Mouse (Mus musculus) lung, adult 2 months (tissue): ENCODE results near the gene 4931429L15Rik. TPM values are rescaled to one million over a fixed set of nuclear protein-coding genes. Genes with fewer than 3 reads are reported as not detected.
"Not testable (repeated sequence)": the region's sequence is repeated elsewhere in the genome, so short reads cannot be mapped to it uniquely, and the experiment has no call there.

Experiments used
- DNase-seq: peaks from one replicate; pipeline ENCODE4 v3.0.0; 2022
- H3K4me1 ChIP-seq: fragments of 200-500 bp; 2 replicates; pipeline ENCODE4 v1.6.1; 2011; ENCODE audit warnings: low read length; ENCODE audit not compliant: control insufficient read depth, insufficient read depth
- H3K4me3 ChIP-seq: fragments of 200-500 bp; replicated peaks from 2 replicates; pipeline ENCODE3; 2011; ENCODE audit warnings: low read depth, mild to moderate bottlenecking, control low read depth, low read length; ENCODE audit errors: extremely low read depth
- CTCF ChIP-seq: fragments of 200-500 bp; IDR thresholded peaks from 2 replicates; pipeline ENCODE4 v1.5.1; 2011; ENCODE audit warnings: mild to moderate bottlenecking, low read length, control low read depth; ENCODE audit not compliant: insufficient read depth
- POLR2A ChIP-seq: fragments of 200-500 bp; IDR thresholded peaks from 2 replicates; pipeline ENCODE4 v1.6.1; 2011; ENCODE audit warnings: low read depth, mild to moderate bottlenecking, control low read depth, low read length, borderline replicate concordance; ENCODE audit errors: extremely low read depth
- WGBS: fragments of 180-500 bp; shearing (Covaris S2); methylation state at CpG from one replicate; pipeline ENCODE4 v1.1.7; 2018; 5-methylcytosine and 5-hydroxymethylcytosine counted together
- polyA plus RNA-seq: library from polyadenylated mRNA; depleted of rRNA; stranded (reverse); fragments of >200 nt; gene quantifications from 2 replicates; pipeline ENCODE4 v1.2.3, GENCODE M21; 2012; rRNA removed

Gene 4931429L15Rik
- not detected in 2 replicates for polyA plus RNA-seq

DNA sequence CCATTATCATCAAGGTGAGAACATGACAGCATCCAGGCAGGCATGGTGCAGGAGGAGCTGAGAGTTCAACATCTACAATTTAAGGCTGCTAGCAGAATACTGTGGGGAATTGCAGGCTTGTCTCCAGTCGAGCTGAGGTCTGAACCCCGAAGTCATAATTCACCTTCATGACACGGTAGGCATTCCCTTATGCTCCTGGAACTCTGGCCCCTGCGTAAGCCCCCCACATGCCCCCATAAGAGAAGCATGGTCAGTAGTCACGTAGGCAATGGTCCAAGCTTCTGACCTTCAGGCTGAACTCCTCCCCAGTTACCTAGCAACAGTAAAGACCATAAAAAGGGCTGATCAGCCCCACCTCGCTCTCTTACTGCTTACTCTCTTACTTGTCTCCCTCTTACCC, at the start of gene 4931429L15Rik:
Gene 4931429L15Rik, minus strand, starts transcription at position 101 of the 400 bp plus-strand sequence.
- 85% methylated on average over 6 of the region's 6 CpGs for WGBS
- not testable (repeated sequence) for H3K4me3 ChIP-seq, DNase-seq, H3K4me1 ChIP-seq

DNA sequence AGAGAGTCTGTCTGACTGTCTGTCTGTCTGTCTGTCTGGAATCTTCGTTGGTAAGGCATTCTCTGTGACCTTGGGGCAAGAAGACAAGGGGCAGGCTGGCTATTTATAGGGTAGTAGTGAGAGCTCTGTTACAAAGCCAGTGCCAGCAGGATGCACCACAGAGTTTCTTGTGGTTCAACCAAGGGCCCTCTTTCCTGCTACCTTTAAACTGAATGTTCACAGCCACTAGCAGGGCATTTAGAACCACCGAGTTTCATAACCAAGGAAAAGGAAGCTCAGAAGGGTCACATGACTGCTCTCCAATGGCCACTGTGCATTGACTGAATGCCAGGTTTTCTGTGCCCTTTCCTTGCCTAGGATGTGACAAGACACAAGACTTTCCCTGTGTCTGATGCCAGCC, 42.7 kb upstream of the 4931429L15Rik start:
- Histone ChIP-seq H3K4me1 (no peaks in the 10 kb centered on the region), H3K4me3 (no peak overlapping the region)
- TF ChIP-seq CTCF (no peak), POLR2A (no peak)
- no peak for DNase-seq
- WGBS, result 22% methylated on average over 2 of the region's 2 CpGs

DNA sequence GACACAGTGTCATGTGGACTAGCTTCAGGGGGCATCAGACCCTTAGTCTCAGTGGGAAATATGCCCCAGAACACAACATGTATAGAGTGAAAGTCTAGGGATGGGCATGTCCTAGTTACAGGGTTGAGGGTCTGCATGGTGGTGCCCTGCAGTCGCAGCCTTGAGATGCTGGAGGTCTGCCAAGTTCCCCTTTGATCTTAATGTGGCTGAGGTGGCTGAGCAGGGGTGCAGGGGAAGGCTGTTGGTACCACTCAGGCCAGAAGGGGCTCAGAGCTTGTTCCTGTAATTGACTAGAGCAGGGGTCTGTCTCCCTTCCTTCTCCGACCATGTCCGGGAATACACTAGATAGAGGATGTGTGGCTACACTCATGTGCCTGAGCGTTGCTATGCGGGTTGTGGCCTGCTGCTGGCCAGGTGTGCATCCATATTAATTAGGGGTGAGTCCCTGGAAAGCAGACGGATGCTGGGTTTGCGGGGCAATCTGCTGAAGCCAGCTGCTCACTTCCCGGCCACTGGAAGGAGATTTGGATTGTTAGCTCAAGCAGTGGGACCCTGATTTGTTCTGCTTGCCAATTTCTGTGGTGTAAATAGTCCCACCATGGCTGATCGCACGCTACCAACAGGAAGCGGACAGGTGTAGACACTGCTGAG, 41.8 kb upstream of the 4931429L15Rik start:
- DNase-seq, result no peak
- H3K4me3 ChIP-seq, result no peak overlapping the region
- TF ChIP-seq CTCF (no peak), POLR2A (no peak)
- H3K4me1 ChIP-seq, result no peaks in the 10 kb centered on the region
- WGBS, result 65% methylated on average over 11 of the region's 11 CpGs

DNA sequence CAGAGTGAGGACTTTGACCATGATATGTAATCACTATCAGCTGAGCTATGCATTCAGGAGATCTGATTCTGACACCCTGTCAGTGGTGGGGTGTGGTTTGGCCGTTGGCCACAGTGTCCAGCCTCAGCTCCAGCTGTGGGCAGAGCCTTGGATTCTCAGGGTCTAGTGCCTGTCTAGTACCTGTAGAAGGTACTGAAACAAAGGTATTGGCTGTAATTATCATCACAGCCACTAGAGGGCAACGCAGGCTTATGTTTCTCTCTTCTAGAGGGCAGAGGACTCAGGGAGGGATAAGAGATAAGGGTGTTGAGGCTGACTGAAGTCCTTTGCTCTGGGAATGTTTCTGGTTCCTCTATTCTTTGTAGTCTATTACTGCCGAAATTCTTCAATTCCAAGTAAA, 34.2 kb upstream of the 4931429L15Rik start:
- TF ChIP-seq CTCF (no peak; the same call in 1 of the 2 replicates), POLR2A (no peak)
- WGBS, result 2% methylated on average over 3 of the region's 3 CpGs
- H3K4me3 ChIP-seq, result no peak overlapping the region
- H3K4me1 ChIP-seq, result no peaks in the 10 kb centered on the region
- DNase-seq, result peak; percentile 20

DNA sequence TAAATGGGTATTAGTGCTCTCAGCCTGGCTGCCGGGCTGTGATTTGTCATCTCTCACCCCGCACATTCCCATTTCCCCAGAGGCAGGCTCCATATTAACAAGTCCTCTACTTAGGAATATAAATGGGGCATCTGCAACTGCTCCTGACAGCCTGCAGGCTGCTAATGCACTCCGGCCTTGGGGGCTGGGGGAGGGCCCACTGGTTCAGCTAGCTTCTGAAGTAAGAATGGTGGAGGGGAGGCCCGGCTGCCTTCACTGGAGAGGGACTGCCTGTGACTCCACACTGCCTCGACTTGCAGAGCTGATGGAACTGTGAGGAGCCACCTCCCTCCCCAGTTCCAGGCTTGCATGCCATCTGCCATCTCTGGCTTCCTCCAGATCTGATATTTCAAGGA, 33.5 kb upstream of the 4931429L15Rik start:
- no peak for TF ChIP-seq CTCF
- no peak for TF ChIP-seq POLR2A
- Histone ChIP-seq H3K4me1 (no peaks in the 10 kb centered on the region), H3K4me3 (no peak overlapping the region)
- no peak for DNase-seq
- 26% methylated on average over 5 of the region's 5 CpGs for WGBS

DNA sequence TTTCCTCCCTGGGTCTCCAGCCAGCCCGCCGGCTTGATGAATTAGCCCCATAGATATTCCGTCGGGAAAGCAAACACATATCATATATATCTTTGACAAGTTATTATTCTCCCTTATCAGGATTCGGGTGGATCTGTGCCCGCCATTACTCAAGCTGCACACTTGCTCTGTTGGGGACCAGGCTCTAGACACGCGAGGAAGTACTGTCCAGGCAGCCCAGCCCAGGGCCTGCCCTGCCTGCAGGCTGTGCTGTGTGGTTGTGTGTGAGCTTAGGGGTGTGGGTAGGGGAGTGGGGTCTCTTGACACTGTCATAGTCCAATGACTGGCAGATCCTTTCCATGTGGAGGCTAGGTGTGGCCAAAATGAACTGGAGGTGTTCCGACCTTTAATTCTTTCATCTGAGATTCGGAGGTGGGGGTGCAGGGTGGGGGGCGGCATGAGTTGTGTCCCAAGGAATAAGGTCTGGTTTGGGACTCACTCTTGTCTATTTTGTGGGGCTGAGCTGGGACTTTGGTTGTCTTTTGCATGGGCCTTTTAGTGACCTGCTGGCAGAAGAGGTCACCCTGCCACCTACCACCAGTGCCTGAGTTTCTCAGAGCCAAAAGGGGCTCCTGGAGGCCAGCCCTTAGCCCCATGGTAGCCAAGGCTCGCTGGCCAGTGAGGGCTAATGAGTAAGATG, 33.0 kb upstream of the 4931429L15Rik start:
- DNase-seq, result no peak
- no peaks in the 10 kb centered on the region for H3K4me1 ChIP-seq
- no peak overlapping the region for H3K4me3 ChIP-seq
- WGBS, result 36% methylated on average over 12 of the region's 12 CpGs
- TF ChIP-seq POLR2A (no peak), CTCF (no peak)

DNA sequence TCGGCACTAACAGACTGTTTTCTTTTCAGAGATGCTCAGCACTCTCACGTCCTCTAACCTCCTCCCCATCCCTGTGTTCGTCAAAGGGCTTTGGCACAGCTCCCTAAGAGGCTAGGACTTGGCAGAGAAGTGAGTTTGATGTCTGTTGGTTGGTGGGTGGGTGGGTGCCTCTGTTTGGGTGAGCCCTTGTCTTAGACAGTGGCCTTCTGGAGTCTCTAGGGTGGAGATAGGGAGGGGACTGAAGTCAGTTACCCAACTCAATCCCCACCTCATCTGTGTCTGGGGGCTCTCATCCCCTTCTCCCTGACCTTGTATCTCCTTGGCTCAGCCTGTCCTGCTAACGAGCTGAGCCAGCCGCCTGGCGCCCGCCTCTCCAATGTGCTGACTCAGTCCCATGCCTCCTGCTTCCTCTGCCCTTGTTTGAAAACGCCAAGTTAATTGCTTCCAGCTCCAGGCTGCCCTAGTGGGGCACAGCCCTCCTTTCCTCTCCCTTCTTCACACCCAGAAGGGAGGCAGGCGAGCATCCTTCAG, 30.7 kb upstream of the 4931429L15Rik start:
- no peak for DNase-seq
- Histone ChIP-seq H3K4me1 (no peaks in the 10 kb centered on the region), H3K4me3 (no peak overlapping the region)
- TF ChIP-seq CTCF (no peak), POLR2A (no peak)
- 25% methylated on average over 9 of the region's 9 CpGs for WGBS

DNA sequence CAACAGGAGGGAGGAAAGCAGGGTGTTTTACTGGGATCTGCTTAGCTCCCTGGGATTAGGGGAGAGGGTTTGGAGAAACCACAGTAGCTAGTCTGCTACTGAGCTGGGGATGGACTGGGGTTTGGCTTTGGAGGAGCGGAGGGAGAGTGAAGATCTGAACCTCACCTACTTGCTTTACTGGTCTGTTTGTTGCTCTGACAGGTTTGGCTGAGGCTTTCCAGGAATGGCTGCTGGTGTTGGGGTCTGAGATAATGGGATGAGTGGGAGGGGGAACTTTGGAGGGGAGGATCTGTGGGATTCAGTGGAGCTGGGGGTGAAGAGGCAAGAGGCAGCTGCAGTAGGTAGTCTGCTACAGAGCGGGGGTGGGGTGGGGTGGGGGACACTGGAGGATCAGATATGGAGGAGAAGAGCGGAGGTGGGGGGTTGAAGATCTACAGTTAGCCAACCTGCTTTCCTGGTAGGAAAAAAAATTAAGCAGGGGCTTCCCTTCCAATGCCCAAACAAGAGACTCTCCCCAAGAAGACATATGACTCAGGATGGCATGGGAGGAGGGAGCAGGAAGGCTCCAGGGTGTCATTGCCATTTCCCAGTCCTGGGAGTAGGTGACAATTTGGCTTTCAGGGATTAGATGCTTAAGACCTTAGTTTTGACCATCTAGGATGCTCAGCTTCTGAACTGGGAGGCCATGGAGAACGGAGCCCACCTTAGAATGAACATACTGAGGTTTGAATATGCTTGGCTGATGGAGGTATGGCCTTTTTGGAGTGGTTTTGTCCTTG, 26.3 kb upstream of the 4931429L15Rik start:
- WGBS, result 86% methylated on average over 4 of the region's 4 CpGs
- no peak for DNase-seq
- TF ChIP-seq POLR2A (no peak), CTCF (no peak)
- no peak overlapping the region for H3K4me3 ChIP-seq
- no peaks in the 10 kb centered on the region for H3K4me1 ChIP-seq

DNA sequence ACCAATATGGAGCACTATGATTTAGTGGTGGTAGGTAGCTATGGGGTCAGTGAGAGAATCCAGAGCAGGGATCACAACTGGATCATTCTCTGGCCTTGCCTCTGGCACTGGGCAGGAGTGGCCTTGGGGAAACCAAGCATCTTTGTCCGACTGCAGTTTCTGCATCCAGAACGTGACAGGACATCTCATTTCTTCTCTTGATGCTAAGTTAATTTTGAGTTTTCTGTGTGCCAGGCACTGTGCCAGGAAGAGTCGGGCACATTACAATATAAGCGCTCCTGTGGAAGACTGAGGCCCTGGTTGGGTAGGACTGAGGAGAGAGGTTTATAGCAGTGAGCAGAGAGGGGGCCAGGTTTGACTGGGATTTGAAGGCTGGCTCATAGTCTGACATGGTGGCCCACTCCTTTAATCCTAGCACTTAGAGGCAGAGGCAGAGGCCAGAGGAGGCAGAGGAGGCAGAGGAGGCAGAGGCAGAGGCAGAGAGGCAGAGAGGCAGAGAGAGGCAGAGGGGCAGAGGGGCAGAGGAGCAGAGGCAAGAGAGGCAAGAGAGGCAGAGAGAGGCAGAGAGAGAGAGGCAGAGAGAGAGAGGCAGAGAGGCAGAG, 19.4 kb upstream of the 4931429L15Rik start:
- no peak for TF ChIP-seq POLR2A
- TF ChIP-seq CTCF, result no peak
- Histone ChIP-seq H3K4me3 (no peak overlapping the region), H3K4me1 (no peaks in the 10 kb centered on the region)
- DNase-seq, result no peak
- WGBS, result 80% methylated on average over 4 of the region's 4 CpGs
